Mouse (Mus musculus) thymus, adult 2 months (tissue): Measurements from ENCODE around the gene Ankrd11.

ENCODE experiments used
- CTCF ChIP-seq: fragments of 200-500 bp; IDR thresholded peaks from 2 replicates; pipeline ENCODE4 v1.5.1; 2012; ENCODE audit warnings: mild to moderate bottlenecking, control low read depth, low read length, moderate library complexity, borderline replicate concordance; ENCODE audit not compliant: control insufficient read depth, poor library complexity, insufficient read depth; ENCODE audit errors: extremely low read depth
- POLR2A ChIP-seq: fragments of 200-500 bp; IDR thresholded peaks from 2 replicates; pipeline ENCODE4 v1.6.1; 2012; ENCODE audit warnings: mild to moderate bottlenecking, low read length, control low read depth, moderate library complexity; ENCODE audit not compliant: control insufficient read depth, poor library complexity, insufficient read depth; ENCODE audit errors: extremely low read depth

DNA sequence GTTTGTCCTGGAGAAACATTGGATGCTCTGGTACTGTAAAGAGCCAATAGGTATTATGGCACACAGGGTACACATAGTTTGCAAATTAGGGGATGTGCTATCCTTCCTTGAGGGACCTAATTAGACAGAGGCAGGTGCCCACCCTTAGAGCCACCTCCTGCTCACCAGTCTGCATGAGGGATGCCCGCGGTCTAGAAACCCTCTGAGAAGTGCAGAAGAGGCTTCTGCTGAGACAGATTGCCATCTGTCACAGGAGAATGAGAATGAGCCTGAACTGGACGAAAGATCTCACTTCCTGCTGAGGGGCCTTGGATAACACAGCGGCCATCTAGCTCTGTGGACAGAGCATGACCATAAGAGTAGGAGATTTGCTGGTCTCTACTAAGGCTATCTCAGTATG, 129.2 kb downstream of the Ankrd11 start:
- TF ChIP-seq CTCF: no peak
- no peak for TF ChIP-seq POLR2A
